Mouse (Mus musculus) central nervous system, embryonic 14 days (tissue): ENCODE results near the gene Lurap1. TPM values are rescaled to one million over a fixed set of nuclear protein-coding genes. Genes with fewer than 3 reads are reported as not detected.

Source experiments
- polyA plus RNA-seq: library from polyadenylated mRNA; depleted of rRNA; stranded (reverse); fragments of >200 nt; gene quantifications from 2 replicates; pipeline ENCODE4 v1.2.3, GENCODE M21; 2012; rRNA removed

Lurap1 gene
- 1.0 and 1.2 TPM in 2 replicates for polyA plus RNA-seq

DNA sequence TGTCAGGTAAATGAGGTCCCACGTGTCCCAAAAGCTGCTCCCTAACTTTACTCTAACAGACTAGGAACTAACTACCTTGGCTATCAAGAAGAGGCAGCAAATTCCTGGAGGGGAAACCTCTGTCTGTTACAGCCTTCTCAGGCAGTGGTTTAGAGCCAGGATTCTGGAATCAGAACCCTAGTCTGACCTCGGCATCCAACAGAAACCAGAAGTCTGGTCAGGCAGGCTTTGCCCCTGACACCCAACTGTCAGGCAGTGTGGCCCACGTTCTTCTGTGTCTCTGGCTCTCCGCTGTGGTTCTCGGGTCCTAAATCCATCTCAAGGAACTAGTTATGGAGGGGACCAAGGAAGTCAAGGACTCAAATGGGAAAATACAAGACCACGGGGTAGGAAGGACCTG, at the start of gene Lurap1:
Gene Lurap1, minus strand, starts transcription at position 101 of the 400 bp plus-strand sequence.

GRCm38 (mm10) chr4:116173072-116173471, 21.9 kb upstream of the Lurap1 start, which contains the start of the genes 1700042G07Rik and Gm49337:
Gene 1700042G07Rik (plus strand): TSS chr4:116173372.
Gene Gm49337 (plus strand): TSS chr4:116173384.

DNA sequence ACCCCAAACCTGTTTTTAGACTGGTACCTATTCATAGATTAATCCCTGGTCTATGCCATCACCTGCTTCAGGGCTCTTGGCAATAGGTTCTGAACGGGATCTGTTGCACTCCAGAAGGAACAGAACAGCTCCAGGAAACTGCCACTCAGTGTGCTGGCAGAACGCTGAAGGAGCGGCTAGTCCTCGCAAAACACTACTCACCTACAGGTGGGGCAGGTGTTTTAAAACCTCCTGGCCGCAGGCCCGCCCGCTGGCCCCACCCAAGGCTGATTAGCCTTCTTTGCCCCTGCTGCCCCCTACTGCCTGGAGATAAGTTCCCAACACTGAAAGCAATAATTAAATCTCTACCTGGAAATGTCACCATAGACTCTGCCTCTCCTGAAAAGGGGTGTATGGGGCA, 16.3 kb upstream of the Lurap1 start, which contains the start of gene Tspan1:
Gene Tspan1, minus strand, starts transcription at position 198 of the 400 bp plus-strand sequence.

GRCm38 (mm10) chr4:116123602-116124519, 27.3 kb downstream of the Lurap1 start, which contains the start of the genes Rad54l and Pomgnt1:
Gene Rad54l (minus strand): TSS chr4:116123690.
Gene Pomgnt1 (plus strand): TSS chr4:116123840.

Other genes starting within 250 kb of the Lurap1 start
- 3.8 and 5.6 TPM in 2 replicates for gene Dmbx1, start 211.4 kb downstream of the Lurap1 start, polyA plus RNA-seq
- 12.3 and 14.6 TPM in 2 replicates for gene Faah, start 133.4 kb downstream of the Lurap1 start, polyA plus RNA-seq
- 8.6 and 9.5 TPM in 2 replicates for gene Nsun4, start 97.5 kb downstream of the Lurap1 start, polyA plus RNA-seq
- gene Uqcrh, start 76.3 kb downstream of the Lurap1 start, polyA plus RNA-seq: 512 and 551 TPM in 2 replicates
- 41.6 and 43.3 TPM in 2 replicates for gene Lrrc41, start 76.1 kb downstream of the Lurap1 start, polyA plus RNA-seq
- 12.4 and 17.1 TPM in 2 replicates for gene Rad54l, start 27.6 kb downstream of the Lurap1 start, polyA plus RNA-seq
- gene Pomgnt1, start 27.5 kb downstream of the Lurap1 start, polyA plus RNA-seq: 70.4 and 74.7 TPM in 2 replicates
- gene Tspan1, start 16.3 kb upstream of the Lurap1 start, polyA plus RNA-seq: 0.24 and 0.26 TPM in 2 replicates
- not detected in 2 replicates for gene 1700042G07Rik, start 22.0 kb upstream of the Lurap1 start, polyA plus RNA-seq
- not detected in 2 replicates for gene Gm49337, start 22.0 kb upstream of the Lurap1 start, polyA plus RNA-seq
- gene Pik3r3, start 70.3 kb upstream of the Lurap1 start, polyA plus RNA-seq: 93.3 and 109 TPM in 2 replicates